Mouse (Mus musculus) forebrain, embryonic 14.5 days (tissue): Measurements from ENCODE around the gene Gm49345. TPM values are rescaled to one million over a fixed set of nuclear protein-coding genes. Genes with fewer than 3 reads are reported as not detected.
A peak's percentile ranks its signal among the peaks of the same experiment; 100 is the strongest.
"Not testable (repeated sequence)": the region's sequence is repeated elsewhere in the genome, so short reads cannot be mapped to it uniquely, and the experiment has no call there.

Source experiments
- ATAC-seq: fragments of 200-750 bp; cut with Nextera tagmentation; 2 replicates; pipeline ENCODE4 v1.8.0; 2017; ENCODE audit warnings: mild to moderate bottlenecking, moderate library complexity
- DNase-seq: peaks from one replicate; pipeline ENCODE4 v3.0.0-alpha.2; 2015; ENCODE audit warnings: low spot score
- H3K27ac ChIP-seq: fragments of 300-500 bp; sonication (generic); 2 replicates; pipeline ENCODE4 v1.5.1; 2014; ENCODE audit warnings: low read depth, mild to moderate bottlenecking, control low read depth, low read length, moderate library complexity
- H3K27me3 ChIP-seq: fragments of 300-500 bp; sonication (generic); replicated peaks from 2 replicates; pipeline ENCODE4 v1.6.1; 2014; ENCODE audit warnings: low read length, control low read depth, mixed read lengths; ENCODE audit not compliant: control insufficient read depth, insufficient read depth
- H3K36me3 ChIP-seq: fragments of 300-500 bp; sonication (generic); 2 replicates; pipeline ENCODE4 v1.6.1; 2014; ENCODE audit warnings: low read length, control low read depth; ENCODE audit not compliant: control insufficient read depth, insufficient read depth
- H3K4me1 ChIP-seq: fragments of 300-500 bp; sonication (generic); 2 replicates; pipeline ENCODE4 v1.6.1; 2014; ENCODE audit warnings: antibody characterized with exemption, low read length, control low read depth; ENCODE audit not compliant: control insufficient read depth, insufficient read depth
- H3K4me2 ChIP-seq: fragments of 300-500 bp; sonication (generic); 2 replicates; pipeline ENCODE4 v1.6.1; 2014; ENCODE audit warnings: mild to moderate bottlenecking, control low read depth, low read length
- H3K4me3 ChIP-seq: fragments of 300-500 bp; sonication (generic); 2 replicates; pipeline ENCODE4 v1.5.1; 2014; ENCODE audit warnings: low read depth, low read length, control low read depth
- H3K9ac ChIP-seq: fragments of 300-500 bp; sonication (generic); 2 replicates; pipeline ENCODE4 v1.6.1; 2014; ENCODE audit warnings: mild to moderate bottlenecking, low read length, control low read depth, moderate library complexity
- H3K9me3 ChIP-seq: fragments of 300-500 bp; sonication (generic); replicated peaks from 2 replicates; pipeline ENCODE4 v1.6.1; 2016; ENCODE audit warnings: low read length, control low read depth, mixed read lengths; ENCODE audit not compliant: control insufficient read depth
- WGBS: fragments of 180-500 bp; shearing (Covaris S2); extraction: QIAGEN DNeasy Blood & Tissue Kit; methylation state at CpG from one replicate; pipeline ENCODE4 v1.1.7; 2014; 5-methylcytosine and 5-hydroxymethylcytosine counted together
- polyA plus RNA-seq: library from polyadenylated mRNA; unstranded; fragments of >200 nt; fragmentation: Nextera tagmentation; extraction: Ambion mirVana; gene quantifications from 2 replicates; pipeline ENCODE4 v1.2.1, GENCODE M21; 2014

Gene Gm49345
- 0.54 TPM in 1 of 2 replicates, not detected in the other for polyA plus RNA-seq

GRCm38 (mm10) chr13:67637294-67638007, at the start of gene Gm49345, which contains the start of gene Zfp729a:
Gene Gm49345 (minus strand): TSS chr13:67637769.
Gene Zfp729a (minus strand): TSS chr13:67637791.
- no peaks in the 10 kb centered on the region for H3K27me3 ChIP-seq
- H3K4me2 ChIP-seq, result peak within 1 kb of the TSS; percentile 57
- no peaks in the 10 kb centered on the region for H3K9me3 ChIP-seq
- H3K36me3 ChIP-seq, result no peaks in the 10 kb centered on the region
- ATAC-seq, result peak; percentile 99
- peak within 1 kb of the TSS; percentile 72 for H3K4me3 ChIP-seq
- no peaks in the 10 kb centered on the region for H3K4me1 ChIP-seq
- peak; percentile 97 for DNase-seq
- H3K9ac ChIP-seq, result peak within 1 kb of the TSS; percentile 68
- no peak within 1 kb of the TSS for H3K27ac ChIP-seq
- WGBS, result under 1% methylated on average over 19 of the region's 19 CpGs

GRCm38 (mm10) chr13:67686971-67687370, 49.4 kb upstream of the Gm49345 start, which contains the start of gene Zfp738:
Gene Zfp738 (minus strand): TSS chr13:67687071.
- 82% methylated on average over 4 of the region's 4 CpGs for WGBS
- no peak within 1 kb of the TSS for H3K27ac ChIP-seq
- DNase-seq (no peak), ATAC-seq (no peak)
- H3K27me3 ChIP-seq, result no peaks in the 10 kb centered on the region
- H3K4me2 ChIP-seq, result no peak within 1 kb of the TSS
- H3K4me3 ChIP-seq, result no peak within 1 kb of the TSS
- H3K9ac ChIP-seq, result no peak within 1 kb of the TSS
- no peaks in the 10 kb centered on the region for H3K9me3 ChIP-seq
- peaks cover 4% of the 10 kb centered on the region for H3K4me1 ChIP-seq
- H3K36me3 ChIP-seq, result no peaks in the 10 kb centered on the region

- peak; percentile 38 for ATAC-seq
- not testable (repeated sequence) for H3K9me3 ChIP-seq, H3K27ac ChIP-seq, H3K27me3 ChIP-seq, DNase-seq, H3K4me1 ChIP-seq, H3K36me3 ChIP-seq
- Histone ChIP-seq H3K9ac (peak overlapping the region; percentile 75; the same call in 1 of the 2 replicates), H3K4me2 (peak overlapping the region; percentile 68), H3K4me3 (peak overlapping the region; percentile 68)
- WGBS, result 76% methylated on average over 2 of the region's 2 CpGs
Measured at GRCm38 (mm10) chr13:67683841-67684240, 46.3 kb upstream of the Gm49345 start.

- Histone ChIP-seq H3K4me2 (peak overlapping the region; percentile 68), H3K9ac (peak overlapping the region; percentile 75), H3K4me3 (peak overlapping the region; percentile 68)
- ATAC-seq (peak; percentile 100), DNase-seq (peak; percentile 95)
- H3K27me3 ChIP-seq, H3K4me1 ChIP-seq, H3K9me3 ChIP-seq, H3K36me3 ChIP-seq, H3K27ac ChIP-seq: not testable (repeated sequence)
- 13% methylated on average over 16 of the region's 16 CpGs for WGBS
Measured at GRCm38 (mm10) chr13:67682959-67683735, 45.6 kb upstream of the Gm49345 start.

GRCm38 (mm10) chr13:67674902-67675301, 37.3 kb upstream of the Gm49345 start:
- no peaks in the 10 kb centered on the region for H3K9me3 ChIP-seq
- no peak overlapping the region for H3K4me3 ChIP-seq
- no peak overlapping the region for H3K9ac ChIP-seq
- ATAC-seq (no peak), DNase-seq (no peak)
- no peaks in the 10 kb centered on the region for H3K4me1 ChIP-seq
- no peaks in the 10 kb centered on the region for H3K27me3 ChIP-seq
- peaks cover 4% of the 10 kb centered on the region; the same call in 1 of the 2 replicates for H3K36me3 ChIP-seq
- no peak overlapping the region for H3K27ac ChIP-seq
- no peak overlapping the region for H3K4me2 ChIP-seq
- 97% methylated on average over 2 of the region's 2 CpGs for WGBS

GRCm38 (mm10) chr13:67652496-67652895, 14.9 kb upstream of the Gm49345 start:
- Histone ChIP-seq H3K27ac (no peak overlapping the region), H3K9me3 (no peaks in the 10 kb centered on the region), H3K9ac (no peak overlapping the region), H3K4me1 (no peaks in the 10 kb centered on the region), H3K4me2 (no peak overlapping the region), H3K4me3 (no peak overlapping the region), H3K36me3 (no peaks in the 10 kb centered on the region), H3K27me3 (no peaks in the 10 kb centered on the region)
- DNase-seq, result no peak
- ATAC-seq, result no peak
- WGBS, result 25% methylated on average over 3 of the region's 3 CpGs

GRCm38 (mm10) chr13:67610108-67610507, 27.5 kb downstream of the Gm49345 start:
- Histone ChIP-seq H3K9ac (no peak overlapping the region), H3K4me2 (no peak overlapping the region), H3K27ac (no peak overlapping the region), H3K9me3 (no peaks in the 10 kb centered on the region), H3K4me3 (no peak overlapping the region), H3K4me1 (no peaks in the 10 kb centered on the region), H3K27me3 (no peaks in the 10 kb centered on the region), H3K36me3 (no peaks in the 10 kb centered on the region)
- ATAC-seq (no peak), DNase-seq (peak; percentile 0)
- 95% methylated on average over 4 of the region's 4 CpGs for WGBS

- DNase-seq (peak; percentile 95), ATAC-seq (peak; percentile 97)
- no peaks in the 10 kb centered on the region for H3K9me3 ChIP-seq
- no peaks in the 10 kb centered on the region for H3K27me3 ChIP-seq
- peak within 1 kb of the TSS; percentile 72 for H3K9ac ChIP-seq
- H3K27ac ChIP-seq, result no peak within 1 kb of the TSS
- WGBS, result 5% methylated on average over 20 of the region's 20 CpGs
- H3K4me2 ChIP-seq, result peak within 1 kb of the TSS; percentile 58
- no peaks in the 10 kb centered on the region for H3K36me3 ChIP-seq
- peak within 1 kb of the TSS; percentile 64 for H3K4me3 ChIP-seq
- H3K4me1 ChIP-seq, result no peaks in the 10 kb centered on the region
Measured at GRCm38 (mm10) chr13:67609066-67609876, 28.3 kb downstream of the Gm49345 start, which contains the start of gene Zfp729b. Gene Zfp729b (minus strand): TSS chr13:67609707.
